Mouse (Mus musculus) MEL (cell line): ENCODE measurements around the gene Cyth4. TPM values are rescaled to one million over a fixed set of nuclear protein-coding genes. Genes with fewer than 3 reads are reported as not detected.

Experiments
- DNase-seq: peaks from one replicate; pipeline ENCODE4 v3.0.0; 2011; ENCODE audit warnings: low read depth, low spot score
- H3K27ac ChIP-seq: 2 replicates; pipeline ENCODE4 v1.5.1; 2012; ENCODE audit warnings: low read depth, mild to moderate bottlenecking, control low read depth, low read length, moderate library complexity; ENCODE audit not compliant: control insufficient read depth
- H3K27me3 ChIP-seq, 2 experiments: fragments of 150-350 bp in 1 of 2; sonication (generic) in 1 of 2; 2 replicates each; pipeline ENCODE4 v1.6.1; 2012; ENCODE audit warnings: low read length in 2 of 2, mild to moderate bottlenecking in 2 of 2, improper control_type of control experiment in 1 of 2, moderate library complexity in 1 of 2; ENCODE audit not compliant: insufficient read depth in 2 of 2, control insufficient read depth in 1 of 2
- H3K36me3 ChIP-seq, 2 experiments: 2 replicates each; pipeline ENCODE4 v1.6.1; 2012 to 2014; ENCODE audit warnings: low read length in 2 of 2, improper control_type of control experiment in 1 of 2, inconsistent platforms in 1 of 2, mild to moderate bottlenecking in 1 of 2; ENCODE audit not compliant: insufficient read depth in 2 of 2, control insufficient read depth in 1 of 2
- H3K4me1 ChIP-seq, 2 experiments: fragments of 150-350 bp in 1 of 2; sonication (generic) in 1 of 2; 2 replicates each; pipeline ENCODE4 v1.6.1; 2012; ENCODE audit warnings: low read length in 2 of 2, improper control_type of control experiment in 1 of 2, mild to moderate bottlenecking in 1 of 2; ENCODE audit not compliant: insufficient read depth in 2 of 2, control insufficient read depth in 1 of 2
- H3K4me3 ChIP-seq, 2 experiments: fragments of 150-350 bp in 1 of 2; sonication (generic) in 1 of 2; 2 replicates each; pipeline ENCODE4 v1.5.1; 2012; ENCODE audit warnings: low read depth in 2 of 2, low read length in 2 of 2, mild to moderate bottlenecking in 2 of 2, moderate library complexity in 2 of 2, control low read depth in 1 of 2, improper control_type of control experiment in 1 of 2; ENCODE audit not compliant: control insufficient read depth in 1 of 2, insufficient read depth in 1 of 2
- H3K79me2 ChIP-seq: 2 replicates; pipeline ENCODE4 v1.6.1; 2012; ENCODE audit warnings: mild to moderate bottlenecking, low read length, moderate library complexity; ENCODE audit not compliant: control insufficient read depth, poor library complexity, insufficient read depth
- H3K9ac ChIP-seq: 2 replicates; pipeline ENCODE4 v1.6.1; 2012; ENCODE audit warnings: low read depth, mild to moderate bottlenecking, control low read depth, low read length, moderate library complexity; ENCODE audit not compliant: control insufficient read depth, poor library complexity, severe bottlenecking
- H3K9me3 ChIP-seq: fragments of 150-350 bp; sonication (generic); replicated peaks from 2 replicates; pipeline ENCODE4 v1.6.1; 2012; ENCODE audit warnings: mild to moderate bottlenecking, low read length, improper control_type of control experiment, moderate library complexity; ENCODE audit not compliant: insufficient read depth
- BHLHE40 ChIP-seq: IDR thresholded peaks from 2 replicates; pipeline ENCODE4 v1.6.1; 2012; ENCODE audit warnings: low read depth, mild to moderate bottlenecking, inconsistent platforms, low read length, improper control_type of control experiment, borderline replicate concordance
- E2F4 ChIP-seq: IDR thresholded peaks from 2 replicates; pipeline ENCODE4 v1.6.1; 2011; ENCODE audit warnings: low read depth, low read length, improper control_type of control experiment, borderline replicate concordance
- ELF1 ChIP-seq: IDR thresholded peaks from 2 replicates; pipeline ENCODE4 v1.6.1; 2014; ENCODE audit warnings: low read depth, mild to moderate bottlenecking, inconsistent platforms, low read length, improper control_type of control experiment, moderate library complexity
- EP300 ChIP-seq, 2 experiments: IDR thresholded peaks; 2 replicates each; pipeline ENCODE4 v1.6.1; 2011; ENCODE audit warnings: improper control_type of control experiment in 2 of 2, low read length in 2 of 2, low read depth in 1 of 2, mild to moderate bottlenecking in 1 of 2
- ETS1 ChIP-seq: IDR thresholded peaks from 2 replicates; pipeline ENCODE4 v1.6.1; 2012; ENCODE audit warnings: low read depth, mild to moderate bottlenecking, inconsistent platforms, low read length, improper control_type of control experiment, moderate library complexity
- HCFC1 ChIP-seq: IDR thresholded peaks from 2 replicates; pipeline ENCODE4 v1.6.1; 2012; ENCODE audit warnings: low read depth, mild to moderate bottlenecking, inconsistent platforms, low read length, improper control_type of control experiment, moderate library complexity
- JUND ChIP-seq: IDR thresholded peaks from 2 replicates; pipeline ENCODE4 v1.6.1; 2011; ENCODE audit warnings: low read depth, mild to moderate bottlenecking, improper control_type of control experiment, low read length
- KAT2A ChIP-seq: conservative IDR thresholded peaks from 2 replicates; pipeline ENCODE4 v1.6.1; 2012; ENCODE audit warnings: low read depth, low read length, improper control_type of control experiment, inconsistent platforms
- MAFK ChIP-seq: IDR thresholded peaks from 2 replicates; pipeline ENCODE4 v1.6.1; 2011; ENCODE audit warnings: low read depth, mild to moderate bottlenecking, low read length, improper control_type of control experiment, borderline replicate concordance
- MAX ChIP-seq: IDR thresholded peaks from 2 replicates; pipeline ENCODE4 v1.6.1; 2011; ENCODE audit warnings: low read length, improper control_type of control experiment
- MAZ ChIP-seq: IDR thresholded peaks from 2 replicates; pipeline ENCODE4 v1.6.1; 2012; ENCODE audit warnings: low read depth, mild to moderate bottlenecking, inconsistent platforms, low read length, improper control_type of control experiment
- MEF2A ChIP-seq: IDR thresholded peaks from 2 replicates; pipeline ENCODE4 v1.6.1; 2014; ENCODE audit warnings: low read depth, mild to moderate bottlenecking, inconsistent platforms, low read length, improper control_type of control experiment; ENCODE audit not compliant: poor library complexity, insufficient replicate concordance, severe bottlenecking; ENCODE audit errors: extremely low read depth
- MYC ChIP-seq: IDR thresholded peaks from 2 replicates; pipeline ENCODE4 v1.6.1; 2011; ENCODE audit warnings: low read depth, mild to moderate bottlenecking, low read length, improper control_type of control experiment, moderate library complexity
- NELFE ChIP-seq: IDR thresholded peaks from 2 replicates; pipeline ENCODE4 v1.6.1; 2011; ENCODE audit warnings: low read depth, low read length, improper control_type of control experiment
- NRF1 ChIP-seq: IDR thresholded peaks from 2 replicates; pipeline ENCODE4 v1.6.1; 2014; ENCODE audit warnings: low read depth, mild to moderate bottlenecking, inconsistent platforms, low read length, improper control_type of control experiment, moderate library complexity; ENCODE audit not compliant: poor library complexity, insufficient read depth, severe bottlenecking
- POLR2A ChIP-seq, 2 experiments: IDR thresholded peaks; 2 replicates each; pipeline ENCODE4 v1.6.1; 2011 to 2012; ENCODE audit warnings: low read length in 2 of 2, mild to moderate bottlenecking in 2 of 2, control low read depth in 1 of 2, improper control_type of control experiment in 1 of 2, low read depth in 1 of 2, moderate library complexity in 1 of 2; ENCODE audit not compliant: control insufficient read depth in 1 of 2, insufficient read depth in 1 of 2, poor library complexity in 1 of 2
- POLR2AphosphoS2 ChIP-seq: IDR thresholded peaks from 2 replicates; pipeline ENCODE4 v1.6.1; 2011; ENCODE audit warnings: low read length, improper control_type of control experiment
- POLR2AphosphoS5 ChIP-seq: IDR thresholded peaks from 2 replicates; pipeline ENCODE4 v1.6.1; 2012; ENCODE audit warnings: low read depth, borderline replicate concordance, mild to moderate bottlenecking, inconsistent platforms, low read length, moderate library complexity, mixed read lengths
- RAD21 ChIP-seq: IDR thresholded peaks from 2 replicates; pipeline ENCODE4 v1.6.1; 2011; ENCODE audit warnings: mild to moderate bottlenecking, low read depth, low read length, improper control_type of control experiment
- SIN3A ChIP-seq: IDR thresholded peaks from 2 replicates; pipeline ENCODE4 v1.6.1; 2012; ENCODE audit warnings: low read length, improper control_type of control experiment, inconsistent platforms
- SMC3 ChIP-seq: IDR thresholded peaks from 2 replicates; pipeline ENCODE4 v1.6.1; 2011; ENCODE audit warnings: low read depth, low read length, improper control_type of control experiment
- TAL1 ChIP-seq: IDR thresholded peaks from 2 replicates; pipeline ENCODE4 v1.6.1; 2012; ENCODE audit warnings: mild to moderate bottlenecking, inconsistent platforms, low read length, moderate library complexity, mixed read lengths
- TCF12 ChIP-seq: IDR thresholded peaks from 2 replicates; pipeline ENCODE4 v1.6.1; 2014; ENCODE audit warnings: low read depth, mild to moderate bottlenecking, inconsistent platforms, low read length, improper control_type of control experiment, moderate library complexity
- UBTF ChIP-seq: IDR thresholded peaks from 2 replicates; pipeline ENCODE4 v1.6.1; 2012; ENCODE audit warnings: low read depth, mild to moderate bottlenecking, inconsistent platforms, low read length, improper control_type of control experiment, moderate library complexity, borderline replicate concordance; ENCODE audit not compliant: insufficient read depth
- USF1 ChIP-seq: IDR thresholded peaks from 2 replicates; pipeline ENCODE4 v1.6.1; 2014; ENCODE audit warnings: low read depth, mild to moderate bottlenecking, inconsistent platforms, low read length, improper control_type of control experiment, moderate library complexity
- USF2 ChIP-seq, 2 experiments: IDR thresholded peaks; 2 replicates each; pipeline ENCODE4 v1.6.1; 2011 to 2012; ENCODE audit warnings: improper control_type of control experiment in 2 of 2, low read length in 2 of 2, borderline replicate concordance in 1 of 2, inconsistent platforms in 1 of 2, low read depth in 1 of 2, mild to moderate bottlenecking in 1 of 2; ENCODE audit not compliant: insufficient read depth in 1 of 2
- ZC3H11A ChIP-seq: IDR thresholded peaks from 2 replicates; pipeline ENCODE4 v1.6.1; 2012; ENCODE audit warnings: low read depth, mild to moderate bottlenecking, inconsistent platforms, low read length, improper control_type of control experiment
- ZNF384 ChIP-seq: IDR thresholded peaks from 2 replicates; pipeline ENCODE4 v1.6.1; 2012; ENCODE audit warnings: low read depth, mild to moderate bottlenecking, inconsistent platforms, low read length, improper control_type of control experiment
- polyA plus RNA-seq, 2 experiments: library from polyadenylated mRNA; stranded (reverse) in 1 of 2; unstranded in 1 of 2; fragments of >175 nt in 1 of 2; fragments of >200 nt in 1 of 2; gene quantifications; 2 replicates each; pipeline versions ENCODE4 v1.2.1 to v1.2.4; 2012; ENCODE audit warnings: low replicate concordance in 2 of 2, low read depth in 1 of 2; ENCODE audit not compliant: insufficient read length in 2 of 2, insufficient read depth in 1 of 2, missing spikeins in 1 of 2
- total RNA-seq: library from RNA; depleted of rRNA; stranded (reverse); fragments of 300-350 nt; gene quantifications from 2 replicates; pipeline ENCODE4 v1.2.3, GENCODE M21; 2012

The Cyth4 gene
- total and polyA plus RNA-seq, 3 experiments = 8.7 to 23.5 TPM; not detected in 1

GRCm38 (mm10) chr15:78607463-78607862 is 10.6 kb downstream of the Cyth4 start:
- TF ChIP-seq MAFK (no peak), BHLHE40 (no peak), UBTF (no peak), JUND (no peak), NELFE (no peak), POLR2AphosphoS5 (no peak), MYC (no peak), E2F4 (no peak), ETS1 (no peak), SMC3 (no peak), EP300 (IDR thresholded peaks at IDR 0.05; ENCODE audit: low read depth in 1 of 2, low read length in 2 of 2) (no peak), KAT2A (no peak), POLR2AphosphoS2 (no peak), ZC3H11A (no peak), RAD21 (no peak)

DNA sequence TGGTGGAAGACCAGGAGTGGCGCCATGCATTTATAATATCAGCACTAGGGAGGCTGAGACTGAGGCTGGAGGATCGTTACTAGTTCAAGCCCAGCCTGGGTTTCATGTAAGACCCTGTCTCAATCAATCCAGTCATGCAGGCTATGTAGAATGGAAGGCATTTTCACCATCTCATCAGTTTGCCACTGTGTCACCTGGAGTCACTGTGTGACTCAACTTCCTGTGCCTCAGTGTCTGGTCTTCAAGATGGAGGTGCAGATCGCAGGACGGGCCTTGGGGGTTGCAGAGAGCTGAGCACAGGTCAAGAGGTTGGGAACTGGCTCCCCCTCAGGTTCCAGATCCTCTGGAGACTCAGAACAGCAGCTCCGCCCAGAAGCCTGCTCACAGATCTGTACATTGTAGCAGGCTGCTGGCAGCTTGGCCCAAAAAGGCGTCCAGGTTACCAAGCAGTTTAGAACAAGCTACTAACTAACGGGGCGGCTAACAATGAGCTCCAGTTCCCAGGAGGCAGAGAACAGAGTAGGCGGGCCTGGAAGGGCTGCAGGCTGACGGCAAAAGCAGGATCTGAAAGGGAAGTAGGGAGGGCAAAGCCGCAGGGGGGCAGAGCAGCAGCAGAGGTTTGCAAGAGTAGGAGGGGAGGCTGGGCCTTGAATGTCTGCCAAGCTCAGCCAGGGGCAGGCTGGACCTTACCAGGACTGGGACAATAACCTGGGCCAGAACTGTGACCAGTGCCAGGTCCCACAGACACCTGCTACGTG is 14.0 kb downstream of the Cyth4 start:
- Histone ChIP-seq H3K9ac (no peak overlapping the region), H3K4me3 (no peak overlapping the region), H3K79me2 (no peaks in the 10 kb centered on the region), H3K27me3 (no peaks in the 10 kb centered on the region), H3K27ac (no peak overlapping the region), H3K36me3 (no peaks in the 10 kb centered on the region), H3K9me3 (no peaks in the 10 kb centered on the region), H3K4me1 (no peaks in the 10 kb centered on the region)
- TF ChIP-seq E2F4 = no peak
- no peak for TF ChIP-seq RAD21
- no peak for TF ChIP-seq BHLHE40
- no peak for TF ChIP-seq HCFC1
- no peak for TF ChIP-seq POLR2AphosphoS2
- TF ChIP-seq TCF12 = no peak
- TF ChIP-seq EP300 (IDR thresholded peaks at IDR 0.05; ENCODE audit: low read depth in 1 of 2, low read length in 2 of 2) = no peak
- no peak for TF ChIP-seq SIN3A
- no peak for TF ChIP-seq MAX
- no peak for TF ChIP-seq POLR2A (IDR thresholded peaks at IDR 0.05; ENCODE audit: control insufficient read depth in 1 of 2, insufficient read depth in 1 of 2, low read depth in 1 of 2, low read length in 2 of 2, poor library complexity in 1 of 2)
- TF ChIP-seq MYC = no peak
- TF ChIP-seq KAT2A = no peak
- no peak for TF ChIP-seq MEF2A
- TF ChIP-seq NRF1 = no peak
- TF ChIP-seq USF1 = no peak
- TF ChIP-seq TAL1 = no peak
- TF ChIP-seq MAZ = no peak
- TF ChIP-seq USF2 (IDR thresholded peaks at IDR 0.05; ENCODE audit: borderline replicate concordance in 1 of 2, insufficient read depth in 1 of 2, low read depth in 1 of 2, low read length in 2 of 2) = no peak
- TF ChIP-seq ZNF384 = no peak
- no peak for TF ChIP-seq ELF1
- DNase-seq = no peak

More at GRCm38 (mm10) chr15:78607463-78607862, 10.6 kb downstream of the Cyth4 start:
- Histone ChIP-seq H3K79me2 (no peaks in the 10 kb centered on the region), H3K36me3 (no peaks in the 10 kb centered on the region), H3K9ac (no peak overlapping the region), H3K27ac (no peak overlapping the region), H3K4me1 (no peaks in the 10 kb centered on the region), H3K27me3 (no peaks in the 10 kb centered on the region), H3K4me3 (no peak overlapping the region), H3K9me3 (no peaks in the 10 kb centered on the region)
- DNase-seq = no peak
